Mouse (Mus musculus) G1E (cell line): ENCODE measurements around the gene Smg9.

Experiments
- CTCF ChIP-seq: IDR thresholded peaks from 2 replicates; pipeline ENCODE4 v1.5.1; 2012; ENCODE audit warnings: low read depth, low read length, inconsistent platforms, mixed read lengths
- GATA1 ChIP-seq: IDR thresholded peaks from 2 replicates; pipeline ENCODE4 v1.6.1; 2012; ENCODE audit warnings: borderline replicate concordance, low read length, inconsistent platforms, mixed read lengths
- POLR2AphosphoS5 ChIP-seq: IDR thresholded peaks from 2 replicates; pipeline ENCODE4 v1.6.1; 2012; ENCODE audit warnings: low read depth, low read length, inconsistent platforms; ENCODE audit not compliant: insufficient replicate concordance

DNA sequence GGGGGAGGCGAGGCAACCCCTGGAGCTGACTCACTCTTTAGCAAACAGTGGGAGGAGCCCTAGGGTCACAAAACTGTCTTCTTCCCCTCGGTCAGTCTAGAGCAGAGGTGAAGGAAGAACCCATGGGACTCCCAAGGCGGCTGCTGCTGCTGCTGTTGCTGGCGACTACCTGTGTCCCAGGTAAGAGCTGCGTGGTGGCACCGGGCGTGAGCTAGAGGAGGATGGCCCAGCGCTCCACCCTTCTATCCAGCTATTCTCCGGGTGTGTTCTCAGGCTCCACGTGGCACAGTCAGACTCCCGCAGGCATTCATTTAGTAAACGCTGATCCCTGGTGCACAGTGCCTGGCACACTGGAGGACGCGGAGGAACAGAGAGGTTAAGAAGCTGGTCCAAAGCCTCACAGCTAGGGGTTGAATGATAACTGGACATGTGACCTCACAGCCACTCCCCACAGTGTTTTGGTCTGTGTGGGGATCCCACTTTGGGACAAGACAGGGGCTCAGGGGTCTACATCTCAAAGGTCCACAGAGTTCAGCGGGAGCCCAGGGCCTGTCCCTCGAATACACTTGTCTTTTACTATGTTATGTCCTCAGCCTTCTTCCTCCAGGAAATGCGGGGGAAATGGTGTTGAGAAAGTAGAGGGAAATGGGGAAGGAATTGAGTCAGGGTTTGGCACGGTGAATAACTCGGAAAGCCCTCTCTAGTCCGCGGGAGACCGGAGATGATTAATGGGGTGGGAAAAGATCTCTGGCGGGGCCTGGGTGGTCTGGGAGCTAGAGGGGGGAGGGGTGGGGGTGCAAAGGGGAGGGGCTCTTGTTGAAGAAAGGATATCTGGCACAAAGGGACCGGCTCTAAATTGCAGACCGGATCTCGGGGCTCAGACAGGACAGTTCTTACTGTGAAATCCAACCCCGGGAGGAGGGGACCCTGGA lies 63.2 kb downstream of the Smg9 start, which contains the start of gene Plaur:
- no peak for TF ChIP-seq CTCF
- TF ChIP-seq GATA1 = no peak
- no peak for TF ChIP-seq POLR2AphosphoS5
